Mouse (Mus musculus) effector memory CD4-positive, alpha-beta T cell, adult 7 months (primary cell): ENCODE results near the gene Gtf3c5. TPM values are rescaled to one million over a fixed set of nuclear protein-coding genes. Genes with fewer than 3 reads are reported as not detected.

ENCODE experiments used
- polyA plus RNA-seq: library from polyadenylated mRNA; unstranded; fragments of 100-300 nt; shearing (Covaris generic); gene quantifications from one replicate; pipeline ENCODE4 v1.2.1, GENCODE M21; 2017

The Gtf3c5 gene
- polyA plus RNA-seq = 23.7 TPM

GRCm38 (mm10) chr2:28583651-28584050 lies at the start of gene Gtf3c5:
TSS of gene Gtf3c5 (minus strand) at chr2:28583751.

GRCm38 (mm10) chr2:28621664-28622171 lies 38.2 kb upstream of the Gtf3c5 start, which contains the start of gene Gfi1b:
TSS of gene Gfi1b (minus strand) at chr2:28621982.

GRCm38 (mm10) chr2:28563303-28563702 lies 20.2 kb downstream of the Gtf3c5 start, which contains the start of gene Cel:
TSS of gene Cel (minus strand) at chr2:28563403.

Other genes with a start within 250 kb of the Gtf3c5 start
- not detected for gene Ppp1r26, start 137.0 kb downstream of the Gtf3c5 start, polyA plus RNA-seq
- not detected for gene 1700007K13Rik, start 117.4 kb downstream of the Gtf3c5 start, polyA plus RNA-seq
- gene Mrps2, start 115.7 kb downstream of the Gtf3c5 start, polyA plus RNA-seq = 11.4 TPM
- not detected for gene Gbgt1, start 86.9 kb downstream of the Gtf3c5 start, polyA plus RNA-seq
- not detected for gene Gm10134, start 77.7 kb downstream of the Gtf3c5 start, polyA plus RNA-seq
- 37.5 TPM for gene Ralgds, start 70.6 kb downstream of the Gtf3c5 start, polyA plus RNA-seq
- gene Cel, start 20.3 kb downstream of the Gtf3c5 start, polyA plus RNA-seq = 1.0 TPM
- 0.62 TPM for gene Gfi1b, start 38.2 kb upstream of the Gtf3c5 start, polyA plus RNA-seq
- 26.6 TPM for gene Tsc1, start 57.5 kb upstream of the Gtf3c5 start, polyA plus RNA-seq
- not detected for gene Spaca9, start 116.0 kb upstream of the Gtf3c5 start, polyA plus RNA-seq
- gene Ak8, start 116.4 kb upstream of the Gtf3c5 start, polyA plus RNA-seq = not detected